Mouse (Mus musculus) hindbrain, embryonic 13.5 days (tissue): ENCODE results near the gene Ipo13. TPM values are rescaled to one million over a fixed set of nuclear protein-coding genes. Genes with fewer than 3 reads are reported as not detected.
A peak's percentile ranks its signal among the peaks of the same experiment; 100 is the strongest.

Source experiments
- ATAC-seq: fragments of 200-750 bp; cut with Nextera tagmentation; 2 replicates; pipeline ENCODE4 v1.8.0; 2017; ENCODE audit warnings: moderate TSS enrichment; ENCODE audit not compliant: low FRiP score
- H3K27ac ChIP-seq: fragments of 300-500 bp; sonication (generic); 2 replicates; pipeline ENCODE4 v1.5.1; 2015; ENCODE audit warnings: inconsistent platforms, mild to moderate bottlenecking, moderate library complexity
- H3K27me3 ChIP-seq: fragments of 300-500 bp; sonication (generic); 2 replicates; pipeline ENCODE4 v1.6.1; 2015; ENCODE audit warnings: mild to moderate bottlenecking, inconsistent platforms
- H3K36me3 ChIP-seq: fragments of 300-500 bp; sonication (generic); 2 replicates; pipeline ENCODE4 v1.6.1; 2015; ENCODE audit warnings: mild to moderate bottlenecking, inconsistent platforms
- H3K4me1 ChIP-seq: fragments of 300-500 bp; sonication (generic); replicated peaks from 2 replicates; pipeline ENCODE4 v1.6.1; 2015; ENCODE audit warnings: inconsistent platforms
- H3K4me2 ChIP-seq: fragments of 300-500 bp; sonication (generic); 2 replicates; pipeline ENCODE4 v1.6.1; 2015; ENCODE audit warnings: inconsistent platforms, mild to moderate bottlenecking, moderate library complexity
- H3K4me3 ChIP-seq: fragments of 300-500 bp; sonication (generic); 2 replicates; pipeline ENCODE4 v1.5.1; 2015; ENCODE audit warnings: mild to moderate bottlenecking, inconsistent platforms
- H3K9ac ChIP-seq: fragments of 300-500 bp; sonication (generic); 2 replicates; pipeline ENCODE4 v1.6.1; 2015; ENCODE audit warnings: mild to moderate bottlenecking, inconsistent platforms
- H3K9me3 ChIP-seq: fragments of 300-500 bp; sonication (generic); 2 replicates; pipeline ENCODE4 v1.6.1; 2016; ENCODE audit warnings: inconsistent platforms
- WGBS: fragments of 180-500 bp; shearing (Covaris S2); methylation state at CpG from one replicate; pipeline ENCODE4 v1.1.7; 2015; 5-methylcytosine and 5-hydroxymethylcytosine counted together
- polyA plus RNA-seq: library from polyadenylated mRNA; unstranded; fragments of >200 nt; fragmentation: Nextera tagmentation; extraction: Ambion mirVana; gene quantifications from 2 replicates; pipeline ENCODE4 v1.2.1, GENCODE M21; 2015

Ipo13 gene
- polyA plus RNA-seq, 1 experiment from 2014 or later = 64.4 TPM

DNA sequence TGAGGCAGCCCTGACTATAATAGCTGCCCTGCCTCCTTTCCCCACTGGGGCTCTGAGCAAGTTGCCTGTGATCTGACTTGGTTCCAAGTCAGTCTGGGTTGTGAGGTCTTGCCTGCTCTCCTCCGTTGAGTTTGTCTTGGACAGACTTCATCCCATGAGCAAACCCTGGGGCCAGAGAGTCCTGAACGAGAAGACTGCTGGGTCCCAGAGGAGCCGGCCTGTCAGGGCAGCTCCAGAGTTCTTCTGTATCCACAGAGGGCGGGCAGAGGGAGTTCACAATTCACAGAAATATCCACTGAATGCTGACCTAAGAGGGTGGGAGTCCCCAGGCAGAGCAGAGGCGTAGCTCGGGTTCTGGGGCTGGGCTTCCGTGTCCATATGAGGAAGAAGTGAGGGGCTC lies 63.9 kb downstream of the Ipo13 start:
- WGBS = 80% methylated on average over 7 of the region's 7 CpGs
- 0 out of 2 replicates have a peak overlapping the region, but pooled peaks have one; percentile 8 for H3K27ac ChIP-seq

GRCm38 (mm10) chr4:117850176-117850575 lies 64.6 kb downstream of the Ipo13 start:
- H3K4me2 ChIP-seq = peak overlapping the region; percentile 1; the same call in 1 of the 2 replicates
- no peaks in the 10 kb centered on the region for H3K9me3 ChIP-seq
- H3K27ac ChIP-seq = peak overlapping the region; percentile 70
- no peak overlapping the region for H3K4me3 ChIP-seq
- WGBS = 77% methylated on average over 7 of the region's 7 CpGs
- H3K9ac ChIP-seq = no peak overlapping the region
- ATAC-seq = no peak
- H3K4me1 ChIP-seq = peaks cover 46% of the 10 kb centered on the region
- no peaks in the 10 kb centered on the region for H3K36me3 ChIP-seq
- 0 out of 2 replicates have a peak, but pooled peaks cover 5% of the 10 kb centered on the region for H3K27me3 ChIP-seq

More for the DNA sequence above, 63.9 kb downstream of the Ipo13 start:
- Histone ChIP-seq H3K36me3 (no peaks in the 10 kb centered on the region), H3K4me1 (peaks cover 50% of the 10 kb centered on the region), H3K9ac (no peak overlapping the region), H3K4me2 (no peak overlapping the region), H3K4me3 (no peak overlapping the region), H3K27me3 (0 out of 2 replicates have a peak, but pooled peaks cover 5% of the 10 kb centered on the region), H3K9me3 (no peaks in the 10 kb centered on the region)
- no peak for ATAC-seq

- Histone ChIP-seq H3K27ac (peak overlapping the region; percentile 70), H3K4me2 (peak overlapping the region; percentile 11), H3K4me1 (peaks cover 39% of the 10 kb centered on the region), H3K9ac (peak overlapping the region; percentile 49; the same call in 1 of the 2 replicates), H3K27me3 (0 out of 2 replicates have a peak, but pooled peaks cover 5% of the 10 kb centered on the region), H3K36me3 (no peaks in the 10 kb centered on the region), H3K9me3 (no peaks in the 10 kb centered on the region), H3K4me3 (no peak overlapping the region)
- WGBS = 23% methylated on average over 5 of the region's 5 CpGs
- peak; percentile 70 for ATAC-seq
These were observed 65.3 kb downstream of the Ipo13 start for GRCm38 (mm10) chr4:117849506-117849905.

GRCm38 (mm10) chr4:117849063-117849462 lies 65.7 kb downstream of the Ipo13 start:
- Histone ChIP-seq H3K27me3 (0 out of 2 replicates have a peak, but pooled peaks cover 5% of the 10 kb centered on the region), H3K4me1 (peaks cover 36% of the 10 kb centered on the region), H3K4me2 (peak overlapping the region; percentile 11), H3K4me3 (no peak overlapping the region), H3K9ac (peak overlapping the region; percentile 49; the same call in 1 of the 2 replicates), H3K36me3 (no peaks in the 10 kb centered on the region), H3K27ac (peak overlapping the region; percentile 69), H3K9me3 (no peaks in the 10 kb centered on the region)
- ATAC-seq = peak; percentile 37; the same call in 1 of the 2 replicates
- WGBS = 44% methylated on average over 17 of the region's 17 CpGs

DNA sequence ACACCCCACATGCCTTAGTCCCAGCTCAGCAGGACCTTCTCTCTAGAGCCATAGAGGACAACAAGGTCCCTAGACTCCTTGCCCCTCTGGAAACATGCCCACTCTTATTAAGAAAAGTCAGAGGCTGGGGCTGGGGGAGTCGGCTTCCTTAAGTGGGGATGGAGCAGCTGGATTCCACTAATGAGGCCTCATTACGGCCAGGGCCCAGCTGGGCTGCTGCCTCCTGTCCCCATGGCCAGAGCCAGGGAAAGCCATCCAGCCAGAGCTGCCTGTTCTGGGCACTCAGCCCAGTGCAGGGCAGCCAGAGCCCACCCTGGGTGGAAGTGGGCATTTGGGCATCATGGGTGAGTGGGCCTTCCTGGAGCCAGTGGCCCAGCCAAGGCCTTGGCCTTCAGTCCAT lies 67.8 kb downstream of the Ipo13 start:
- Histone ChIP-seq H3K4me3 (no peak overlapping the region), H3K9me3 (no peaks in the 10 kb centered on the region), H3K27me3 (0 out of 2 replicates have a peak, but pooled peaks cover 3% of the 10 kb centered on the region), H3K4me2 (no peak overlapping the region), H3K9ac (no peak overlapping the region), H3K4me1 (peaks cover 36% of the 10 kb centered on the region), H3K27ac (peak overlapping the region; percentile 4; the same call in 1 of the 2 replicates), H3K36me3 (no peaks in the 10 kb centered on the region)
- 23% methylated on average over 2 of the region's 2 CpGs for WGBS
- no peak for ATAC-seq

- Histone ChIP-seq H3K27ac (no peak overlapping the region), H3K4me1 (peaks cover 36% of the 10 kb centered on the region), H3K4me2 (no peak overlapping the region), H3K9ac (no peak overlapping the region), H3K4me3 (no peak overlapping the region), H3K36me3 (no peaks in the 10 kb centered on the region), H3K9me3 (no peaks in the 10 kb centered on the region), H3K27me3 (0 out of 2 replicates have a peak, but pooled peaks cover 3% of the 10 kb centered on the region)
- no peak for ATAC-seq
- WGBS = 96% methylated on average over 4 of the region's 4 CpGs
These were observed 68.5 kb downstream of the Ipo13 start for GRCm38 (mm10) chr4:117846261-117846660.

DNA sequence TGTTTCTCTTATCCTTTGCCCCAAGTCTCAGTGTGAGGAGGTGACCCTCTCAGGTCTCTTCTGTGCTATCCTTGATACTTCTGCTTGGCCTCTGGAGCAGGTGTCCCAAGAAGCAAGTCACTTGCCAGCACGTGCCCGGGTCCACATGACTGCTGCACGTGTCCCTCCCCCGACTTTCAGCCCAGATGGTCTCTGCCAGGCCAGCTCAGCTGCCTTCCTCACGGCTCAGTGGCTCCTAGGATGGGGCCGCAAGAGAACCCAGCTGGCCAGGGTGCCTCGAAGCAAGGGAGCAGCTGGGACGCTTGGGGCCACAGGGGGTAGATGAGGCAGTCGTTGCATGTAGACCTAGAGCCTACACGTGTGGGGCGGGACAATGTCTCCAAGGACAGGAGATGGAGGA lies 69.5 kb downstream of the Ipo13 start:
- no peak overlapping the region for H3K4me2 ChIP-seq
- H3K9ac ChIP-seq = no peak overlapping the region
- no peaks in the 10 kb centered on the region for H3K9me3 ChIP-seq
- peaks cover 28% of the 10 kb centered on the region for H3K4me1 ChIP-seq
- no peaks in the 10 kb centered on the region for H3K36me3 ChIP-seq
- ATAC-seq = no peak
- WGBS = 52% methylated on average over 11 of the region's 11 CpGs
- H3K27me3 ChIP-seq = 0 out of 2 replicates have a peak, but pooled peaks cover 3% of the 10 kb centered on the region
- no peak overlapping the region for H3K27ac ChIP-seq
- H3K4me3 ChIP-seq = no peak overlapping the region

Other genes with a start within 250 kb of the Ipo13 start
- 74.9 and 76.6 TPM in 2 replicates for gene Dmap1, start 232.7 kb downstream of the Ipo13 start, polyA plus RNA-seq
- gene Gm12845, start 190.6 kb downstream of the Ipo13 start, polyA plus RNA-seq = not detected in 2 replicates
- 0.12 TPM in 1 of 2 replicates, not detected in the other for gene Klf17, start 149.4 kb downstream of the Ipo13 start, polyA plus RNA-seq
- 22.8 and 27.7 TPM in 2 replicates for gene Slc6a9, start 80.5 kb downstream of the Ipo13 start, polyA plus RNA-seq
- 1.6 and 2.8 TPM in 2 replicates for gene Ccdc24, start 42.4 kb downstream of the Ipo13 start, polyA plus RNA-seq
- 45.2 and 45.4 TPM in 2 replicates for gene B4galt2, start 31.5 kb downstream of the Ipo13 start, polyA plus RNA-seq
- 485 and 492 TPM in 2 replicates for gene Atp6v0b, start 27.7 kb downstream of the Ipo13 start, polyA plus RNA-seq
- gene Dph2, start 23.0 kb downstream of the Ipo13 start, polyA plus RNA-seq = 24.0 and 24.8 TPM in 2 replicates
- 0.78 and 0.84 TPM in 2 replicates for gene Artn, start 14.8 kb upstream of the Ipo13 start, polyA plus RNA-seq
- gene St3gal3, start 219.9 kb upstream of the Ipo13 start, polyA plus RNA-seq = 10.5 and 10.8 TPM in 2 replicates